Mouse (Mus musculus) stomach, postnatal 0 days (tissue): ENCODE data around the gene 4933402D24Rik. TPM values are rescaled to one million over a fixed set of nuclear protein-coding genes. Genes with fewer than 3 reads are reported as not detected.

Experiments used
- ATAC-seq: fragments of 200-750 bp; cut with Nextera tagmentation; 2 replicates; pipeline ENCODE4 v1.8.0; 2017; ENCODE audit not compliant: low FRiP score, low TSS enrichment
- DNase-seq: peaks from one replicate; pipeline ENCODE4 v3.0.0-alpha.2; 2016; ENCODE audit warnings: low spot score
- H3K27ac ChIP-seq: fragments of 300-500 bp; sonication (generic); replicated peaks from 2 replicates; pipeline ENCODE4 v1.5.1; 2014; ENCODE audit warnings: mild to moderate bottlenecking, control low read depth
- H3K27me3 ChIP-seq: fragments of 300-500 bp; sonication (generic); 2 replicates; pipeline ENCODE4 v1.6.1; 2014; ENCODE audit warnings: low read length; ENCODE audit not compliant: control insufficient read depth, insufficient read depth
- H3K36me3 ChIP-seq: fragments of 300-500 bp; sonication (generic); 2 replicates; pipeline ENCODE4 v1.6.1; 2014; ENCODE audit warnings: low read length, mixed read lengths; ENCODE audit not compliant: control insufficient read depth, insufficient read depth
- H3K4me1 ChIP-seq: fragments of 300-500 bp; sonication (generic); replicated peaks from 2 replicates; pipeline ENCODE4 v1.6.1; 2014; ENCODE audit warnings: antibody characterized with exemption; ENCODE audit not compliant: control insufficient read depth, insufficient read depth
- H3K4me2 ChIP-seq: fragments of 300-500 bp; sonication (generic); replicated peaks from 2 replicates; pipeline ENCODE4 v1.6.1; 2014; ENCODE audit warnings: low read depth, mild to moderate bottlenecking, control low read depth, moderate library complexity
- H3K4me3 ChIP-seq: fragments of 300-500 bp; sonication (generic); 2 replicates; pipeline ENCODE4 v1.5.1; 2014; ENCODE audit warnings: low read depth, low read length, control low read depth
- H3K9ac ChIP-seq: fragments of 300-500 bp; sonication (generic); 2 replicates; pipeline ENCODE4 v1.6.1; 2014; ENCODE audit warnings: mild to moderate bottlenecking, low read length, control low read depth, mixed read lengths
- H3K9me3 ChIP-seq: fragments of 300-500 bp; sonication (generic); 2 replicates; pipeline ENCODE4 v1.6.1; 2016; ENCODE audit warnings: low read length; ENCODE audit not compliant: control insufficient read depth
- CTCF ChIP-seq: IDR thresholded peaks from 2 replicates; pipeline ENCODE4 v1.5.1; 2016; ENCODE audit warnings: antibody characterized with exemption, low read depth, mild to moderate bottlenecking, moderate library complexity
- EP300 ChIP-seq: optimal IDR thresholded peaks from 2 replicates; pipeline ENCODE3; 2016; ENCODE audit warnings: antibody characterized with exemption
- WGBS: fragments of 180-500 bp; shearing (Covaris S2); extraction: QIAGEN DNeasy Blood & Tissue Kit; methylation state at CpG from one replicate; pipeline ENCODE4 v1.1.7; 2014; 5-methylcytosine and 5-hydroxymethylcytosine counted together
- polyA plus RNA-seq: library from polyadenylated mRNA; unstranded; fragments of >200 nt; fragmentation: Nextera tagmentation; extraction: Ambion mirVana; gene quantifications from 2 replicates; pipeline ENCODE4 v1.2.1, GENCODE M21; 2015

The 4933402D24Rik gene
- polyA plus RNA-seq, 1 experiment from 2014 or later = not detected

DNA sequence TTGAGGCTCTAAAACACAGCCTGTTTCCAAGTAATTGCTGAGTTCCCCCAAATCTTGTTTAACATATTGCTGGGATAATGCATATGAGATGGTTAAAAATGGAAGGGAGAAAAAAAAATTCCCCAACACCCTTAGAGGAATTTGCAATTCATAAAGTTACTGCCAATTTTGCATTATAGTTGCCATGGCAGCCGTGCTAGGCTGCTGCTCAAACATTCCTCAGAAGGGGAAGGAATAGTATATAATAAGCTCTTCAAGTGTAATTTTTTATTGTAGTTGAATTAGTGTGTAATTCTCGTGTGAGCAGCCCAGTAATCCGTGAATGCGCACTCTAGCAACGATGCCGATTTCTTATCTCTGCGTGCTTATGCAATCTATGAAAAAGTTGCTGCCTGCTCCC lies 1.2 kb upstream of the 4933402D24Rik start:
- Histone ChIP-seq H3K9me3 (no peaks in the 10 kb centered on the region), H3K9ac (no peak overlapping the region), H3K27me3 (no peaks in the 10 kb centered on the region), H3K4me1 (no peaks in the 10 kb centered on the region), H3K4me3 (no peak overlapping the region), H3K36me3 (no peaks in the 10 kb centered on the region), H3K27ac (no peak overlapping the region), H3K4me2 (no peak overlapping the region)
- ATAC-seq (no peak), DNase-seq (no peak)
- WGBS = 60% methylated on average over 7 of the region's 7 CpGs
- no peak for TF ChIP-seq CTCF
- no peak for TF ChIP-seq EP300

DNA sequence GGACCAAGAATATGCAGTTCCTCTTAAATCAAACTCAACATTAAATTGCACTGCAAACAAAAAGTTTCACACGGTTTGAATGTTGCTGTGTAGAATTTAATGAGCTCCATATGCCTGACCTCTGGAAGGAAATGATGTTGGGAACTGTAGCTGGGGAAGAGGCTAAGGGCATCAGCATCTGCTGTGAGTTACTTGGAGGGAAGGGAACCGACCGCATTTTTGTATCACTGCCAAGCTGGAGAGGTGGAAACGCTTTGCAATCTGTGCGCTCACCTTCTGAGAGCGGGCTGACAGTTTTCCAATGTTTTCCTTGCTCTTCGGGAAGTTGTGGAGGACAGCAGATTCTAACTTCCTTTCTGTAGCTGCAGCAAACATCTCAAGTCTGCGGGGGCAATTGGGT lies 955 bp downstream of the 4933402D24Rik start:
- no peaks in the 10 kb centered on the region for H3K9me3 ChIP-seq
- ATAC-seq (no peak), DNase-seq (no peak)
- no peaks in the 10 kb centered on the region for H3K36me3 ChIP-seq
- H3K4me3 ChIP-seq = no peak overlapping the region
- H3K4me2 ChIP-seq = no peak overlapping the region
- H3K27ac ChIP-seq = no peak overlapping the region
- TF ChIP-seq CTCF (no peak), EP300 (no peak)
- H3K9ac ChIP-seq = no peak overlapping the region
- no peaks in the 10 kb centered on the region for H3K4me1 ChIP-seq
- 50% methylated on average over 8 of the region's 8 CpGs for WGBS
- no peaks in the 10 kb centered on the region for H3K27me3 ChIP-seq

DNA sequence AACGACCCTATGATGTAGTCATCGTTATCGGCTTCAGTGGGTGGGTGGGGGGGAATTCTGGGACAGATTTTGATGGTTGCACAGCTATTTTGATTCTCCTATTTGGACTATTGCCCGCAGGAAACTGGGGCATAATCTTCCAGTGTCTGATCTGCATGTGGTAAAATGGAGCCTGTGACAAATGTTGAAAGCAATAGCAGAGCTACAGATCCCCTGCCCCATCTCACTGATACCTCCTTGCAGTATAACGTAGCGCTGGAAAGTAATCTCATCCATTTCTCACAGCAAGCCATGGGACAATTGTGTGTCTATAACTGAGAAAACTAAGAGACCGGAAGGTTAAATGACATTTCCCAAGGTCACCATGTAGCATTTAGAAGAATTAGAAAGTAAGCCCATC lies 4.7 kb downstream of the 4933402D24Rik start:
- ATAC-seq = no peak
- Histone ChIP-seq H3K9me3 (no peaks in the 10 kb centered on the region), H3K4me2 (no peak overlapping the region), H3K9ac (no peak overlapping the region), H3K4me3 (no peak overlapping the region), H3K27me3 (no peaks in the 10 kb centered on the region), H3K27ac (no peak overlapping the region), H3K4me1 (no peaks in the 10 kb centered on the region), H3K36me3 (no peaks in the 10 kb centered on the region)
- 79% methylated on average over 7 of the region's 7 CpGs for WGBS
- TF ChIP-seq CTCF (no peak), EP300 (no peak)
- DNase-seq = no peak

DNA sequence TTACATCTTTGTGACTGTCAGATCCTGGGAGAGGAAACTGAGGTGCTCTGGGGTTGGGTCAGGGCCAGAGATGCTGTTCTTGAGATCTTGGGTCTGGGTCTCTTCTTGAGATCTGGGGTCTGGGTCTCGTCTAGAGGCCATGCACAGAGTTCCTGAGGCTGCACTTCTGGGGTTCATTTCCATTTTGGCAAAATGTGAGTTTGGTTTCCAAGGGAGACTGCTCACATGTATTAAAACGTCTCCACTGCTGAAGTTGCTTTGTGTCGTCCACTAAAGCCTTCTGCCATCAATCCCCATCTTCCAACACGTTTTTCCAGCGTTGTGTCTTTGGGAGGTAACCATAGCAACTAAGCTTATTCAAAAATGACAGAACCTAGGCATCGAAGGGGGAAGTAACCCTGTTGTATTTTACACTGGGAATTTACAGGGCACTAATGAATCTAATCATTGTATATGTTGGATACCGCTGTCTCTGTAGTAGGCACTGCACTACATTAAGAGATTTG lies 5.1 kb downstream of the 4933402D24Rik start:
- no peak for DNase-seq
- no peak overlapping the region for H3K4me2 ChIP-seq
- WGBS = 47% methylated on average over 7 of the region's 7 CpGs
- H3K4me1 ChIP-seq = no peaks in the 10 kb centered on the region
- no peak overlapping the region for H3K4me3 ChIP-seq
- no peaks in the 10 kb centered on the region for H3K27me3 ChIP-seq
- H3K9me3 ChIP-seq = no peaks in the 10 kb centered on the region
- no peak for ATAC-seq
- H3K9ac ChIP-seq = no peak overlapping the region
- TF ChIP-seq CTCF = no peak
- TF ChIP-seq EP300 = no peak
- H3K27ac ChIP-seq = no peak overlapping the region
- H3K36me3 ChIP-seq = no peaks in the 10 kb centered on the region

DNA sequence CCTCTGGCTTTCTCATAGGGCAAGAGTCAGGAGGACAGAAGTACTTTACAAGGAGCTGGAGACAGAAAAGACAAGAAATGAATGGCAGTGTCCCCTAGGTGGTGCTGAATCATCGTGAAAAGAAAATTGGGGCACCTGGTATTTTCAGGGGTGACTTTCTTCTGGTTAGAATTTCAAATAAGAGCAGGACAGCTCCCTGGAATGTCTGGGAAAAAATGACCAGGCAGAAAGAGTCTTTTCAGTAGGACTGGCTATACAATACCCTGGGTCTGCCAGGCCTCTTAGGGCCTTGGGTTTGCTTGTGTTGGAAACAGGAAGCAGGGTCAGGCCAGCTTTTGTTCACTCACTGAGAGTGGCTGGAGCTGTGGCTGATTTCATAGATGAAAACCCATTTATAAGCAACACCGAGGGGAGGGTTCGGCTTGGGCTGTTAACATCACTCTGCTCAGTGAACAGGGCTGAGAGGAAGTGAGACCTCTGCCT lies 5.8 kb downstream of the 4933402D24Rik start:
- Histone ChIP-seq H3K27me3 (no peaks in the 10 kb centered on the region), H3K36me3 (no peaks in the 10 kb centered on the region)

DNA sequence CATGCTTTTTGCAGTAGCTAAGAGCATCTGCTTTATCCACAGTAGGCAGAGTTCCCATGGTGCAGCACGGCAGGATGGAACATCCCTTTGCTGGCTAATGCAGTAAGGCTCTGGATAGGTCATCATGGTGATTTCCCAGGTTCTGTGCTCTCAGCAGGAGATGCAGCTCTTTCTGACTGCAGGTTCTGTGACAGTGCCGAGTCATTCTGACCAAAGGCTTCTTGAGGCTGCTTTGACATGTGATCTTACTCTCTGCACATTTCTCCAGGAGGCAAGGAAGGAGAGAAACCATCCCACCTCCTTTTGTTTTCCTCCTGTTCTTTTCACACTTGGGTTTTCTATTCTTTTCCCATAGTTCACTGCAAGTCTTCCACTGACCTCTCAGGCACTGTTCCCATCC lies 13.1 kb downstream of the 4933402D24Rik start:
- H3K9me3 ChIP-seq = no peaks in the 10 kb centered on the region
- H3K4me2 ChIP-seq = no peak overlapping the region
- 59% methylated on average over 2 of the region's 2 CpGs for WGBS
- no peaks in the 10 kb centered on the region; the same call in none of the 2 replicates for H3K36me3 ChIP-seq
- no peak overlapping the region for H3K27ac ChIP-seq
- H3K4me3 ChIP-seq = no peak overlapping the region
- no peaks in the 10 kb centered on the region for H3K4me1 ChIP-seq
- TF ChIP-seq CTCF (no peak), EP300 (no peak)
- H3K9ac ChIP-seq = no peak overlapping the region
- DNase-seq (no peak), ATAC-seq (no peak)
- H3K27me3 ChIP-seq = no peaks in the 10 kb centered on the region

More for the DNA sequence above, 5.8 kb downstream of the 4933402D24Rik start:
- no peak overlapping the region for H3K4me3 ChIP-seq
- DNase-seq (peak; percentile 25), ATAC-seq (no peak)
- TF ChIP-seq EP300 (no peak), CTCF (peak; percentile 71)
- no peak overlapping the region for H3K27ac ChIP-seq
- H3K4me2 ChIP-seq = no peak overlapping the region
- no peak overlapping the region for H3K9ac ChIP-seq
- 31% methylated on average over 3 of the region's 3 CpGs for WGBS
- no peaks in the 10 kb centered on the region for H3K9me3 ChIP-seq
- H3K4me1 ChIP-seq = no peaks in the 10 kb centered on the region
